Comparison of ENCODE assay signal across 23 mouse cellular contexts in genomic region chr14:115057524-115057923, GRCm38 (mm10). TPM values are rescaled to one million over a fixed set of nuclear protein-coding genes. Genes with fewer than 3 reads are reported as not detected.
"Had no signal": no experiment of that assay in that cellular context is flagged by ENCODE, and none has a peak within 500 bp of the region (broad histone marks: within the 10 kb centered on the region; RNA-seq: fewer than 3 reads in every experiment).

No protein-coding gene starts in this region.

- H3K27ac ChIP-seq: liver, embryonic 13.5 days; liver, embryonic 15.5 days; lung, embryonic 15.5 days; midbrain, embryonic 10.5 days; midbrain, embryonic 13.5 days; neural tube, embryonic 13.5 days; neural tube, embryonic 15.5 days had no signal

- H3K4me3 ChIP-seq: liver, embryonic 13.5 days; liver, embryonic 15.5 days; lung, embryonic 15.5 days; midbrain, embryonic 10.5 days; midbrain, embryonic 13.5 days; myocyte; neural tube, embryonic 13.5 days; neural tube, embryonic 15.5 days had no signal

- ATAC-seq: liver, postnatal 0 days; lung, postnatal 0 days; midbrain, embryonic 13.5 days; midbrain, embryonic 16.5 days had no signal

- H3K4me1 ChIP-seq: liver, embryonic 13.5 days; liver, embryonic 15.5 days; lung, embryonic 15.5 days; midbrain, embryonic 10.5 days; midbrain, embryonic 13.5 days; neural tube, embryonic 13.5 days; neural tube, embryonic 15.5 days had no signal

- H3K9me3 ChIP-seq: liver, embryonic 13.5 days; liver, embryonic 15.5 days; lung, embryonic 15.5 days; midbrain, embryonic 10.5 days; midbrain, embryonic 13.5 days; neural tube, embryonic 13.5 days; neural tube, embryonic 15.5 days had no signal

- H3K4me2 ChIP-seq: liver, embryonic 13.5 days; liver, embryonic 15.5 days; lung, embryonic 15.5 days; midbrain, embryonic 13.5 days; neural tube, embryonic 13.5 days; neural tube, embryonic 15.5 days had no signal

- H3K36me3 ChIP-seq: liver, embryonic 13.5 days; liver, embryonic 15.5 days; lung, embryonic 15.5 days; neural tube, embryonic 15.5 days had no signal

- H3K9ac ChIP-seq: liver, embryonic 13.5 days; liver, embryonic 15.5 days; liver, postnatal 0 days; lung, embryonic 15.5 days; midbrain, embryonic 13.5 days; neural tube, embryonic 13.5 days; neural tube, embryonic 15.5 days had no signal

- H3K27me3 ChIP-seq: liver, embryonic 13.5 days; liver, embryonic 15.5 days; lung, embryonic 15.5 days; midbrain, embryonic 13.5 days; neural tube, embryonic 13.5 days; neural tube, embryonic 15.5 days had no signal

- DNase-seq: liver, embryonic 13.5 days; liver, postnatal 0 days; lung, adult 2 months; lung, postnatal 14 days; lung, postnatal 4 days; retina, postnatal 1 day; right cerebral cortex, adult 18-20 months; right cerebral cortex, postnatal 25 days; right cerebral cortex, postnatal 4 days; spleen, adult 18-20 months; thymus, adult 18-20 months; thymus, postnatal 14 days; thymus, postnatal 36 days had no signal

RNA-seq across cellular contexts. Expression of gene Gpc5, which starts 34.5 kb away (rescaled TPM):
- polyA plus RNA-seq: liver, embryonic 15.5 days; liver, postnatal 0 days; myocyte; small intestine, adult 2 months had no signal
